ENCODE assay signal across 9 mouse cellular contexts in the genomic region with DNA sequence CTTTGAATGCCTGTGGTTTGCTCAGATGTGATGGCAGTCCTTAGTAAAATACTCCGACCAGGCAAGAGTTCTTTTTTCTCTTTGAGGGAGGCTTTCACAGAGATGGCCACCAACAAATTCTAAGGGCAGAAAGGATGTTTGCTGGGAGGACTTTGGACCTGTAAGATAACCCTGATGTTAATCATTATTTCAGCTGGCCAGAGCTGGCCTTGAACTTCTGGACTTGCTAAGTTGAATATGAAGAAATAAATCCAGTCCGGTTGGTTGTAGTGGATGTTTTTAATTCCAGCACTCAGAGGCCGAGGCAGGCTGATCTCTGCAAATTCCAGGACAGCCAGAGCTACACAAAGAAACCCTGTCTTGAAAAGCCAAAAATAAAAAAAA.
DNase-seq lines count a peak whose midpoint lies in the region; ATAC-seq and TF ChIP-seq lines count a peak whose summit lies in the region.
"Had no signal": no experiment of that assay in that cellular context is flagged by ENCODE, and none has a peak within 500 bp of the region (broad histone marks: within the 10 kb centered on the region; RNA-seq: fewer than 3 reads in every experiment).

No protein-coding gene starts in this region.

- no peak overlapping the region for H3K9ac ChIP-seq in kidney, postnatal 0 days (ENCODE audit: low read depth, low read length)
- H3K9ac ChIP-seq in neural tube, embryonic 13.5 days, result no peak overlapping the region

- no peaks in the 10 kb centered on the region for H3K9me3 ChIP-seq in kidney, postnatal 0 days (replicated peaks; ENCODE audit: low read length)
- H3K9me3 ChIP-seq in neural tube, embryonic 13.5 days, result no peaks in the 10 kb centered on the region

- H3K27me3 ChIP-seq in kidney, postnatal 0 days (ENCODE audit: insufficient read depth, low read length), result no peaks in the 10 kb centered on the region
- H3K27me3 ChIP-seq in neural tube, embryonic 13.5 days, result 0 out of 2 replicates have a peak, but pooled peaks cover 3% of the 10 kb centered on the region
- H3K27me3 ChIP-seq: Patski had no signal

- H3K4me3 ChIP-seq in layer of hippocampus, adult 2 months, result no peak overlapping the region
- H3K4me3 ChIP-seq in kidney, postnatal 0 days (replicated peaks; ENCODE audit: low read depth, low read length), result no peak overlapping the region
- H3K4me3 ChIP-seq in neural tube, embryonic 13.5 days, result no peak overlapping the region

- no peak overlapping the region for H3K4me2 ChIP-seq in kidney, postnatal 0 days (ENCODE audit: low read length)
- no peak overlapping the region for H3K4me2 ChIP-seq in neural tube, embryonic 13.5 days

- H3K36me3 ChIP-seq in kidney, postnatal 0 days (ENCODE audit: insufficient read depth, low read length), result no peaks in the 10 kb centered on the region
- no peaks in the 10 kb centered on the region for H3K36me3 ChIP-seq in neural tube, embryonic 13.5 days

- peak; percentile 29 for DNase-seq in adrenal gland, adult 2 months
- no peak for DNase-seq in adrenal gland, postnatal 4 days (ENCODE audit: low spot score in 2 of 2)
- DNase-seq in layer of hippocampus, adult 2 months (ENCODE audit: low spot score in 2 of 2), result no peak
- no peak for DNase-seq in layer of hippocampus, adult 11-12 months (ENCODE audit: low spot score)
- no peak for DNase-seq in kidney, postnatal 0 days (ENCODE audit: low spot score)
- DNase-seq in urinary bladder, postnatal 14 days (ENCODE audit: low spot score), result no peak
- DNase-seq in B cell, adult 2 months, result no peak

- peak overlapping the region; percentile 51; the same call in 1 of the 2 replicates for H3K27ac ChIP-seq in layer of hippocampus, adult 2 months
- H3K27ac ChIP-seq in kidney, postnatal 0 days, result peak overlapping the region; percentile 88
- H3K27ac ChIP-seq in neural tube, embryonic 13.5 days (replicated peaks), result peak overlapping the region; percentile 43; the same call in 1 of the 2 replicates

- ATAC-seq in kidney, postnatal 0 days (replicated peaks; ENCODE audit: low FRiP score, low read depth), result no peak
- ATAC-seq in neural tube, embryonic 13.5 days (ENCODE audit: low read depth), result no peak

- H3K4me1 ChIP-seq in kidney, postnatal 0 days (replicated peaks; ENCODE audit: insufficient read depth, low read length), result 0 out of 2 replicates have a peak, but pooled peaks cover 30% of the 10 kb centered on the region
- peaks cover 18% of the 10 kb centered on the region for H3K4me1 ChIP-seq in neural tube, embryonic 13.5 days (replicated peaks)

- TF ChIP-seq CTCF in layer of hippocampus, adult 2 months (conservative IDR thresholded peaks at IDR 0.05), result no peak
- no peak for TF ChIP-seq CTCF in kidney, postnatal 0 days (IDR thresholded peaks at IDR 0.05; ENCODE audit: low read depth)

- WGBS in kidney, postnatal 0 days, result 53% methylated on average over 3 of the region's 3 CpGs
- 62% methylated on average over 3 of the region's 3 CpGs for WGBS in neural tube, embryonic 13.5 days
